Mouse (Mus musculus) lung, adult 2 months (tissue): ENCODE data around the gene Zfp383.

Experiments used
- CTCF ChIP-seq: fragments of 200-500 bp; IDR thresholded peaks from 2 replicates; pipeline ENCODE4 v1.5.1; 2011; ENCODE audit warnings: mild to moderate bottlenecking, low read length, control low read depth; ENCODE audit not compliant: insufficient read depth
- POLR2A ChIP-seq: fragments of 200-500 bp; IDR thresholded peaks from 2 replicates; pipeline ENCODE4 v1.6.1; 2011; ENCODE audit warnings: low read depth, mild to moderate bottlenecking, control low read depth, low read length, borderline replicate concordance; ENCODE audit errors: extremely low read depth

DNA sequence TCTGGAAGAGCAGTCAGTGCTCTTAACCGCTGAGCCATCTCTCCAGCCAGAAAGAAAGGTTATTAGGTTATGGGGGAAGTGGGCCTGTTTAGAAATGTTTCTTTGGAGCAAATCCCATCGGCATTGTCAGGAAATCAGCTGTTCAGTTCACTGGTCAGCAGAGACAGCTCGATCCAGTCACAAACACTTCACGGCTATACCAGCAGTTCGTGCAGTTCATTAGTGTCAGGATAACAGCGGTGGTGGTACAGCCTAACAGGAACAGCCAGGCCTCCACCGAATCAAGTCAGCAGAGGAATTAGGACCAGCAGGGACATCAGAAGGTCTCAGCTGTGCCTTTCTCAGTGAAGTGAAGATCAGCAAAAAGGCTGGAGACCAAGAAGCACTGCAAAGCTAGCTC lies 27.1 kb upstream of the Zfp383 start:
- no peak for TF ChIP-seq POLR2A
- TF ChIP-seq CTCF: no peak
